Mouse (Mus musculus) spleen, embryonic (tissue): ENCODE results near the gene Klrc3.
"Not testable (repeated sequence)": the region's sequence is repeated elsewhere in the genome, so short reads cannot be mapped to it uniquely, and the experiment has no call there.

Source experiments
- CTCF ChIA-PET: fragments of 350-600 bp; sonication (Branson Sonifier 250); formaldehyde crosslinking; loops from one replicate; lab custom pipeline; 2022; lab: Charles Lee

The Klrc3 gene

GRCm38 (mm10) chr6:129643237-129643636 lies at the start of gene Klrc3:
Gene Klrc3 (minus strand): TSS chr6:129643337.
- CTCF ChIA-PET = not testable (repeated sequence)

DNA sequence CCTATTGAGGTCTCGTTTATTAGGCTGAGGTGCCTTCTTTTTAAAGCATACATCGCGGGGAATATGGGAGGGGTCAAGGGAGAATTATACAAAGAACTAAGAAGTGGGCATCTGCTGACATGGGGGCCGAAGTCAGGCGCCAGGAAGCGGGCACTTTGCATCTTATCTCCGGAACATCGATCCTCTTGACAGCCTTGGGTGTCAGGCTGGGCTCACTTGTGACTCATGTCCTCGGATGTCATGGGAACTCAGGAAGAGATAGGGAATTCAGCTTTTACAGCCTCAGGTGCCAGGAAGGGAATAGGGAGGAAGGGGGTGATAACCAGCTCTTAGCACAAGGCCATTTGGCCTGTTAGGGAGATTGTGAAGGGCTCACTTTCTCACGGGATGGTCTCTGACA lies 48.3 kb upstream of the Klrc3 start:
- CTCF ChIA-PET = not testable (repeated sequence)

DNA sequence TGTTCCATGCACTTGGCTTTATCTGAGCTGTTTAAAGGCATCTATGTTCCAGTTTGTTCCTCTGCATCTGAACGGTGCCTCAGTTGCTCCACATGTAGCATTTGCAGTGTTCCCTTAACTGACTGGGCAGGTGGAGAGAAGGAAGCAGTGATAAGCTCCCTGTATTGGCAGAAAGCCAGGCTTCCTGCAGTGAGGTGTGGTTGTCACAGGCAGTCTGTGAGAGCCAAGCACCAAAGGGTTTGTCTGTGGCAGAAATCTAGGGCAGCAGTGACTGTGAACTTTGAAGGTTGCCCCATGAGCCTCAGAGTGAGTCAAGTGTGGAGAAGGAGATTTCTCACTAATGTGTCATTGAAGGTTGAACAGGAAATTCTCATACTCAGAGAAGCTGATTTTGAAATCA lies 37.2 kb upstream of the Klrc3 start:
- CTCF ChIA-PET = no interaction called here

- CTCF ChIA-PET = no interaction called here
Observed at GRCm38 (mm10) chr6:129678873-129679272, 35.7 kb upstream of the Klrc3 start, which contains the start of gene Klrc1. Gene Klrc1 (minus strand): TSS chr6:129678973.

GRCm38 (mm10) chr6:129661301-129661700 lies 18.2 kb upstream of the Klrc3 start:
- CTCF ChIA-PET = not testable (repeated sequence)

GRCm38 (mm10) chr6:129660589-129660988 lies 17.5 kb upstream of the Klrc3 start, which contains the start of gene Klrc2:
Gene Klrc2 (minus strand): TSS chr6:129660689.
- CTCF ChIA-PET = not testable (repeated sequence)

GRCm38 (mm10) chr6:129644054-129644453 lies 917 bp upstream of the Klrc3 start:
- CTCF ChIA-PET = not testable (repeated sequence)

- CTCF ChIA-PET = not testable (repeated sequence)
Observed at GRCm38 (mm10) chr6:129631046-129631445, 12.1 kb downstream of the Klrc3 start.

DNA sequence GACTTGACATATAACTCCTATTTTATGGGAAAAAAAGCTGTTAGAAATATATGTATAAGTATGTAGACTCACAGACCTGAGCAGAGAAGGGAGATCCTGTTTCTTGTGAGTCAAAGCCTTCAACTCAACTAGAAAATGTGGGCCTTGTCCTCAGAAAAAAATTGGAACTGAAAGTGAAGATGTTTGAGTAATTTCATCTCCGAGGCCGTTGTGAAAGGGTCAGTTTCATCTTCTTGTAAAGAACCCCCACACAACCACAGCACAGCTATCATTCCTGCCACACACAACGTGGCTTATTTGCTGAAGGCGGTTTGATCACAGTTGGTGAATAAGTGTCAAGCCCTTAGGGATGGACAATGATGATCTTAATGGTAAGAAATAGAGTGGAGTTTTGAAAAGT lies 19.4 kb downstream of the Klrc3 start, which contains the start of gene Klrk1:
Gene Klrk1, minus strand, starts transcription at position 130 of the 400 bp plus-strand sequence.
- CTCF ChIA-PET = no interaction called here

- CTCF ChIA-PET = no interaction called here
Observed at GRCm38 (mm10) chr6:129608372-129608771, 34.8 kb downstream of the Klrc3 start.

DNA sequence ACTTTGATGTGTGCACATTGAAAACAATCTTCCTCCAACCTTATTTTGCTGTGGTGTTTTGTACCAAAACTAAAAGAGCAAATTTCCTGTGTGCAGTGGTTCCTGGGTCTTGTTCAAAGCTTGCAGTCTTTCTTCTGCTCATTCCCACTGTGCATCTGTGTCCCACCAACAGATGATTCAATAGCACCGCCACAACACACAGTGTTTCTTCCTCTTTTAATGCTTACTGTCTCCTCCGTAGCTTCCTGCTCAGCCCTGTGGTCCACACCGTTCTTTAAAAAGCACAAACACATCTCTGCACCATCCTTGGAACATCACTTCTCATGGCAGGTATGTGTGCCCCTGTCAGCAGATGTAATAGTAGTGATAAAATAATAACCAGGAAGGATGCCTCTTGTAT lies 51.6 kb downstream of the Klrc3 start, which contains the start of gene Klrd1:
Gene Klrd1, plus strand, starts transcription at position 275 of the 400 bp plus-strand sequence.
- CTCF ChIA-PET = no interaction called here
